Mouse (Mus musculus) hindbrain, embryonic 10.5 days (tissue): ENCODE measurements around the gene Ptpra. TPM values are rescaled to one million over a fixed set of nuclear protein-coding genes. Genes with fewer than 3 reads are reported as not detected.

Source experiments
- DNase-seq: peaks from one replicate; pipeline ENCODE4 v3.0.0-alpha.2; 2017; ENCODE audit warnings: low spot score
- H3K27ac ChIP-seq: fragments of 300-500 bp; sonication (generic); 2 replicates; pipeline ENCODE4 v1.5.1; 2016; ENCODE audit warnings: mild to moderate bottlenecking, moderate library complexity
- H3K27me3 ChIP-seq: fragments of 300-500 bp; sonication (generic); 2 replicates; pipeline ENCODE4 v1.6.1; 2016; ENCODE audit warnings: mild to moderate bottlenecking; ENCODE audit not compliant: poor library complexity, insufficient read depth, severe bottlenecking
- H3K36me3 ChIP-seq: fragments of 300-500 bp; sonication (generic); 2 replicates; pipeline ENCODE4 v1.6.1; 2016; ENCODE audit warnings: mild to moderate bottlenecking, moderate library complexity
- H3K4me1 ChIP-seq: fragments of 300-500 bp; sonication (generic); replicated peaks from 2 replicates; pipeline ENCODE4 v1.6.1; 2016; ENCODE audit warnings: mild to moderate bottlenecking
- H3K4me3 ChIP-seq: fragments of 300-500 bp; sonication (generic); 2 replicates; pipeline ENCODE4 v1.5.1; 2016; ENCODE audit warnings: mild to moderate bottlenecking, moderate library complexity
- H3K9me3 ChIP-seq: fragments of 300-500 bp; sonication (generic); 2 replicates; pipeline ENCODE4 v1.6.1; 2016; ENCODE audit warnings: mild to moderate bottlenecking, moderate library complexity
- WGBS: fragments of 180-500 bp; shearing (Covaris S2); methylation state at CpG from one replicate; pipeline ENCODE4 v1.1.7; 2016; 5-methylcytosine and 5-hydroxymethylcytosine counted together
- polyA plus RNA-seq: library from polyadenylated mRNA; unstranded; fragments of >200 nt; fragmentation: Nextera tagmentation; extraction: Ambion mirVana; gene quantifications from 2 replicates; pipeline ENCODE4 v1.2.1, GENCODE M21; 2016

Gene Ptpra
- polyA plus RNA-seq, 1 experiment from 2014 or later = 86.7 TPM

GRCm38 (mm10) chr2:130451086-130451726, 1.1 kb downstream of the Ptpra start:
- Histone ChIP-seq H3K36me3 (0 out of 2 replicates have a peak, but pooled peaks cover 3% of the 10 kb centered on the region), H3K4me3 (peak overlapping the region; percentile 94), H3K4me1 (peaks cover 41% of the 10 kb centered on the region), H3K9me3 (no peaks in the 10 kb centered on the region), H3K27me3 (peaks cover 26% of the 10 kb centered on the region), H3K27ac (peak overlapping the region; percentile 94; the same call in 1 of the 2 replicates)
- WGBS = 74% methylated on average over 14 of the region's 14 CpGs
- DNase-seq = no peak

GRCm38 (mm10) chr2:130451727-130452090, 1.6 kb downstream of the Ptpra start:
- peak overlapping the region; percentile 94 for H3K4me3 ChIP-seq
- peaks cover 26% of the 10 kb centered on the region for H3K27me3 ChIP-seq
- H3K9me3 ChIP-seq = no peaks in the 10 kb centered on the region
- DNase-seq = no peak
- H3K27ac ChIP-seq = no peak overlapping the region
- peaks cover 41% of the 10 kb centered on the region for H3K4me1 ChIP-seq
- 0 out of 2 replicates have a peak, but pooled peaks cover 3% of the 10 kb centered on the region for H3K36me3 ChIP-seq
- 86% methylated on average over 3 of the region's 3 CpGs for WGBS

GRCm38 (mm10) chr2:130452266-130452665, 2.2 kb downstream of the Ptpra start:
- Histone ChIP-seq H3K27me3 (peaks cover 21% of the 10 kb centered on the region), H3K9me3 (no peaks in the 10 kb centered on the region), H3K4me3 (no peak overlapping the region), H3K27ac (no peak overlapping the region), H3K4me1 (peaks cover 41% of the 10 kb centered on the region), H3K36me3 (0 out of 2 replicates have a peak, but pooled peaks cover 3% of the 10 kb centered on the region)
- no peak for DNase-seq
- 72% methylated on average over 2 of the region's 2 CpGs for WGBS

GRCm38 (mm10) chr2:130453421-130453820, 3.3 kb downstream of the Ptpra start:
- no peaks in the 10 kb centered on the region for H3K9me3 ChIP-seq
- WGBS = 80% methylated on average over 6 of the region's 6 CpGs
- no peak overlapping the region for H3K27ac ChIP-seq
- DNase-seq = no peak
- no peak overlapping the region for H3K4me3 ChIP-seq
- peaks cover 11% of the 10 kb centered on the region for H3K27me3 ChIP-seq
- 0 out of 2 replicates have a peak, but pooled peaks cover 3% of the 10 kb centered on the region for H3K36me3 ChIP-seq
- H3K4me1 ChIP-seq = peaks cover 41% of the 10 kb centered on the region

GRCm38 (mm10) chr2:130454748-130455370, 4.8 kb downstream of the Ptpra start:
- H3K27me3 ChIP-seq = no peaks in the 10 kb centered on the region
- H3K4me3 ChIP-seq = no peak overlapping the region
- no peaks in the 10 kb centered on the region for H3K9me3 ChIP-seq
- 87% methylated on average over 6 of the region's 6 CpGs for WGBS
- no peak overlapping the region for H3K27ac ChIP-seq
- peaks cover 32% of the 10 kb centered on the region for H3K4me1 ChIP-seq
- H3K36me3 ChIP-seq = 0 out of 2 replicates have a peak, but pooled peaks cover 3% of the 10 kb centered on the region
- no peak for DNase-seq

GRCm38 (mm10) chr2:130457871-130458270, 7.8 kb downstream of the Ptpra start:
- Histone ChIP-seq H3K4me3 (no peak overlapping the region), H3K4me1 (0 out of 2 replicates have a peak, but pooled peaks cover 4% of the 10 kb centered on the region), H3K27me3 (no peaks in the 10 kb centered on the region), H3K36me3 (no peaks in the 10 kb centered on the region), H3K27ac (no peak overlapping the region), H3K9me3 (no peaks in the 10 kb centered on the region)
- no peak for DNase-seq
- 88% methylated on average over 3 of the region's 3 CpGs for WGBS

GRCm38 (mm10) chr2:130459576-130459975, 9.5 kb downstream of the Ptpra start:
- 88% methylated on average over 3 of the region's 3 CpGs for whole genome bisulfite sequencing
- H3K27ac ChIP-seq = no peak overlapping the region
- H3K4me1 ChIP-seq = 0 out of 2 replicates have a peak, but pooled peaks cover 4% of the 10 kb centered on the region
- no peaks in the 10 kb centered on the region for H3K27me3 ChIP-seq
- no peak for DNase-seq
- H3K36me3 ChIP-seq = 0 out of 2 replicates have a peak, but pooled peaks cover 6% of the 10 kb centered on the region
- H3K9me3 ChIP-seq = no peaks in the 10 kb centered on the region
- no peak overlapping the region for H3K4me3 ChIP-seq

- DNase-seq = no peak
- Histone ChIP-seq H3K9me3 (no peaks in the 10 kb centered on the region), H3K27me3 (no peaks in the 10 kb centered on the region), H3K4me3 (no peak overlapping the region), H3K4me1 (no peaks in the 10 kb centered on the region), H3K36me3 (0 out of 2 replicates have a peak, but pooled peaks cover 6% of the 10 kb centered on the region), H3K27ac (no peak overlapping the region)
- WGBS = 81% methylated on average over 15 of the region's 15 CpGs
Observed at GRCm38 (mm10) chr2:130461287-130462071, 11.4 kb downstream of the Ptpra start.

GRCm38 (mm10) chr2:130466438-130466837, 16.4 kb downstream of the Ptpra start:
- H3K4me3 ChIP-seq = no peak overlapping the region
- 0 out of 2 replicates have a peak, but pooled peaks cover 6% of the 10 kb centered on the region for H3K36me3 ChIP-seq
- WGBS = 88% methylated on average over 1 of the region's 1 CpGs
- DNase-seq = no peak
- no peaks in the 10 kb centered on the region for H3K9me3 ChIP-seq
- no peak overlapping the region for H3K27ac ChIP-seq
- H3K4me1 ChIP-seq = peaks cover 23% of the 10 kb centered on the region
- H3K27me3 ChIP-seq = no peaks in the 10 kb centered on the region

- WGBS = 38% methylated on average over 4 of the region's 4 CpGs
- no peak for DNase-seq
- Histone ChIP-seq H3K27ac (no peak overlapping the region), H3K9me3 (no peaks in the 10 kb centered on the region), H3K4me1 (peaks cover 23% of the 10 kb centered on the region), H3K36me3 (no peaks in the 10 kb centered on the region), H3K4me3 (no peak overlapping the region), H3K27me3 (no peaks in the 10 kb centered on the region)
Observed at GRCm38 (mm10) chr2:130469366-130469765, 19.3 kb downstream of the Ptpra start.

- Histone ChIP-seq H3K36me3 (no peaks in the 10 kb centered on the region), H3K4me3 (no peak overlapping the region), H3K4me1 (peaks cover 23% of the 10 kb centered on the region), H3K9me3 (no peaks in the 10 kb centered on the region), H3K27me3 (no peaks in the 10 kb centered on the region), H3K27ac (peak overlapping the region; percentile 35; the same call in 1 of the 2 replicates)
- no peak for DNase-seq
- 86% methylated on average over 2 of the region's 2 CpGs for WGBS
Observed at GRCm38 (mm10) chr2:130469935-130470334, 19.9 kb downstream of the Ptpra start.

- DNase-seq = no peak
- H3K9me3 ChIP-seq = peaks cover 4% of the 10 kb centered on the region; the same call in 1 of the 2 replicates
- peaks cover 14% of the 10 kb centered on the region for H3K36me3 ChIP-seq
- no peak overlapping the region for H3K4me3 ChIP-seq
- 85% methylated on average over 8 of the region's 8 CpGs for WGBS
- peaks cover 23% of the 10 kb centered on the region for H3K4me1 ChIP-seq
- no peak overlapping the region for H3K27ac ChIP-seq
- H3K27me3 ChIP-seq = no peaks in the 10 kb centered on the region
Observed at GRCm38 (mm10) chr2:130472908-130473510, 22.9 kb downstream of the Ptpra start.
